Mouse (Mus musculus): ENCODE results near the gene Krtap4-16.
"Not testable (repeated sequence)": the region's sequence is repeated elsewhere in the genome, so short reads cannot be mapped to it uniquely, and the experiment has no call there.

Gene Krtap4-16

GRCm38 (mm10) chr11:99851508-99851907 is at the start of gene Krtap4-16:
TSS of gene Krtap4-16 (minus strand) at chr11:99851608.
- DNase-seq (ENCODE audit: low spot score in 2 of 2), result no peak

- DNase-seq (ENCODE audit: low spot score in 2 of 2), result not testable (repeated sequence)
These were observed 27.5 kb upstream of the Krtap4-16 start, which contains the start of gene Gm11567 for GRCm38 (mm10) chr11:99878887-99879286. TSS of gene Gm11567 (plus strand) at chr11:99879187.

- DNase-seq (ENCODE audit: low spot score in 2 of 2), result not testable (repeated sequence)
These were observed 21.7 kb upstream of the Krtap4-16 start, which contains the start of gene Krtap9-1 for GRCm38 (mm10) chr11:99873089-99873488. TSS of gene Krtap9-1 (plus strand) at chr11:99873389.

GRCm38 (mm10) chr11:99864176-99864575 is 12.8 kb upstream of the Krtap4-16 start, which contains the start of gene Gm11559:
TSS of gene Gm11559 (plus strand) at chr11:99864476.
- DNase-seq (ENCODE audit: low spot score in 2 of 2), result not testable (repeated sequence)

DNA sequence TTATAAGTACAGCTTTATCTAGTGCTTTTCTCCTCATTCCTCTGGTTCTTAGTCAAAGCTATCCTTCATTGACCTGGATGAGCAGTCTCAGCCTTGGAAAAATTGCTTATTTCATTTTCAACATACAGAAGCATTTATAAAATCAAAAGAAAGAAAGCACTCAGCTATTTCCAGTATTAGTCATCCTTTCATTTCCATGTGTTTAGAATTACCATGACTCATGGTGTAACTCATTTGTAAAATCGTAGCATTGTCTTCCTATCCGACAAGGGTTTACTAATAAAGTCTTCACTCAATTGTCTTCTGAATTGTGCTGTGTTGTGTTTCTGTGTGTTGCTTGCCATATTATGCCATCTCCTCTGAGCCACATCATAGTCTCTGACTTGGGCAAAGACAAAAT is 7.4 kb upstream of the Krtap4-16 start:
- no peak for DNase-seq (ENCODE audit: low spot score in 2 of 2)

GRCm38 (mm10) chr11:99857617-99858016 is 6.2 kb upstream of the Krtap4-16 start, which contains the start of gene Gm11568:
TSS of gene Gm11568 (plus strand) at chr11:99857917.
- DNase-seq (ENCODE audit: low spot score in 2 of 2), result no peak

DNA sequence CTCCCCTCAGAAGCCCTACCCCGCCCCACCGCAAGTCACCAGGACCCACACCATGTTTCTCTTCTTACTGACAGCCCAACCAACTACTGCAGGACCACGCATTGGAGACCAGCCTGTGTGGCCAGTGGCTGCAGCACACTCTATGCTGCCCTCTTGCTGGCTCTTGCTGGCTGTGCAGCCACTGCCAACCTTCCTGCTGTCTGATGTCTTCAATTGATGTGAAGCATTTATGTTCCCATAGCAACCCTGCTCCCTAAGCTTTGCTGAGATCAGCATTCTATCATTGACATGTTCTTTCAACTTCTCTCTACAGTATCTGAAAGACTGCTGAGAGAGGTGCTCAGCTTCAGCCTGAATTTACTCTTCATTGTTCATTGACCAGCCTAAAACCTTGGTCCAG is 2.7 kb upstream of the Krtap4-16 start:
- DNase-seq (ENCODE audit: low spot score in 2 of 2), result peak in 1 of 2 experiments; percentile 30

DNA sequence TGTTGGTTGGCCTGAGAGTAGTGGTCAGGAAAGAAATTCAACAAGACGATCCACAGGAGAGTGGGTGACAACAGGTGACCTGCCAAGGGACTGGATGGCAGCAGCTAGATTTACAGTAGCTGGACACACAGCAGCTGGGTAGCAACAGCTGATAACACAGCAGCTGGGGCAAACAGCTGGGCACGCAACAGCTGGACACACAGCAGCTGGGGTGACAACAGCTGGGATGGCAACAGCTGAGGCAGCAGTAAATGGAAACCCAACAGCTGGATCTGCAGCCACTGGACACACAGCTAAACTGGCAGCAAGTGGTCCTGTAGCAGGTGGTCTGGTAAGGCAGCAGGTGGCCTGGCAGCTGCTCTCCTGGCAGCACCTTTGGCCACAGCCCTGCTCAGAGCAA is 4.7 kb downstream of the Krtap4-16 start:
- no peak for DNase-seq (ENCODE audit: low spot score in 2 of 2)

GRCm38 (mm10) chr11:99842185-99842584 is 9.2 kb downstream of the Krtap4-16 start:
- no peak for DNase-seq (ENCODE audit: low spot score in 2 of 2)

DNA sequence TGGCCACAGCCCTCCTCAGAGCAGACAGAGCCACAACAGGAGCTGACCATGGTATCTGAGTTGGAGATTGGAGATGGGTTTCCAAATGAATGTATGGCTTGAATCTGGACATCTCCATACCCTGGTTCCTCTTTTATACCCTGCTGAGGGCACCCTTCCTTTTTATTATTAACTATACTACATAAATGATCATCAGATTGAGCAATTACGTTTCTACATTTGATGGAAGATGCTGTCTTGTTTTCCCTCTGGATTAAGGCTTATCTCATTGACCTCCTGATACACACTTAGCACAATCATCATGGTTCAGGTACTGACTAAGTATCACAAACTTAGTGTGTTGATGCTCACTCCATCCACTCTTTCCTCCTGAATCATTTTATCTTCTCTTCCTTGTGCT is 13.4 kb downstream of the Krtap4-16 start, which contains the start of gene 2300003K06Rik:
2300003K06Rik (minus strand) TSS at position 101 of the 400 bp plus-strand sequence.
- DNase-seq (ENCODE audit: low spot score in 2 of 2), result no peak

- DNase-seq (ENCODE audit: low spot score in 2 of 2), result not testable (repeated sequence)
These were observed 35.8 kb downstream of the Krtap4-16 start, which contains the start of gene Gm11564 for GRCm38 (mm10) chr11:99815566-99815965. TSS of gene Gm11564 (minus strand) at chr11:99815666.

GRCm38 (mm10) chr11:99809792-99810191 is 41.6 kb downstream of the Krtap4-16 start, which contains the start of gene Krtap4-13:
TSS of gene Krtap4-13 (minus strand) at chr11:99809892.
- DNase-seq (ENCODE audit: low spot score in 2 of 2), result not testable (repeated sequence)

DNA sequence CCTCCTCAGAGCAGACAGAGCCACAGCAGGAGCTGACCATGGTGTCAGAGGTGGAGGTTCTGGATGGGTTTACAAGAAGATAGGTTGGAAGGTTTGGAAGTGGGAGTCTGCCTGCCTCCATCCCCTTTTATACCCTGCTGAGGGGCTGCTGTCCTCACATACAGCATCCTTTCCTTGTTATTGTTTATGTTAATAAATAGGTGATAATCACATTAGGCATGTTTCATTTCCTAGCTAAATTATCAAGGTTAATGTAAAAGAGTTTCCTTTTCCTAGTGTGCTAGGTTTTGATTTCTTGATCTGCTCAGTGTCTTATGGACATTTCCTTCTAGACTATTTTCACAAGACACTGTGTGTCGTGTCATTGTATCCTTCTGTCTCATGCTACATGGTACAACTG is 47.1 kb downstream of the Krtap4-16 start, which contains the start of gene Gm11554:
Gm11554 (minus strand) TSS at position 101 of the 400 bp plus-strand sequence.
- not testable (repeated sequence) for DNase-seq (ENCODE audit: low spot score in 2 of 2)

All from right cerebral cortex, postnatal 10 days (tissue).